Mouse (Mus musculus) myocyte (in vitro differentiated cells): ENCODE results near the gene Trrap.

ENCODE experiments used
- CEBPB ChIP-seq: IDR thresholded peaks from 2 replicates; pipeline ENCODE4 v1.6.1; 2011; ENCODE audit warnings: mild to moderate bottlenecking, moderate library complexity; ENCODE audit not compliant: poor library complexity, insufficient read depth, severe bottlenecking
- E2F4 ChIP-seq: IDR thresholded peaks from one replicate; pipeline ENCODE4 v1.6.1; 2011; ENCODE audit warnings: mild to moderate bottlenecking, control low read depth, moderate library complexity; ENCODE audit not compliant: insufficient read depth
- MAX ChIP-seq: IDR thresholded peaks from one replicate; pipeline ENCODE4 v1.6.1; 2011; ENCODE audit warnings: low read depth, mild to moderate bottlenecking, control low read depth
- MYOD1 ChIP-seq, 3 experiments: IDR thresholded peaks; one replicate each; pipeline ENCODE4 v1.6.1; 2011; ENCODE audit warnings: control low read depth in 2 of 3, low read depth in 2 of 3, mild to moderate bottlenecking in 2 of 3, moderate library complexity in 1 of 3; ENCODE audit not compliant: insufficient read length in 2 of 3, control insufficient read depth in 1 of 3
- MYOG ChIP-seq, 3 experiments: IDR thresholded peaks; one replicate each; pipeline ENCODE4 v1.6.1; 2011; ENCODE audit warnings: control low read depth in 2 of 3, low read depth in 2 of 3, mild to moderate bottlenecking in 2 of 3; ENCODE audit not compliant: insufficient read length in 2 of 3, control insufficient read depth in 1 of 3, insufficient read depth in 1 of 3
- POLR2A ChIP-seq: IDR thresholded peaks from one replicate; pipeline ENCODE4 v1.6.1; 2011; ENCODE audit warnings: low read depth, mild to moderate bottlenecking, control low read depth, moderate library complexity; ENCODE audit not compliant: insufficient read length
- POLR2AphosphoS2 ChIP-seq: IDR thresholded peaks from one replicate; pipeline ENCODE4 v1.6.1; 2011; ENCODE audit warnings: low read depth, control low read depth; ENCODE audit not compliant: insufficient read length
- REST ChIP-seq: IDR thresholded peaks from one replicate; pipeline ENCODE4 v1.6.1; 2011; ENCODE audit warnings: mild to moderate bottlenecking, control low read depth, moderate library complexity; ENCODE audit not compliant: insufficient read depth, insufficient read length
- SRF ChIP-seq: IDR thresholded peaks from one replicate; pipeline ENCODE4 v1.6.1; 2011; ENCODE audit warnings: low read depth; ENCODE audit not compliant: control insufficient read depth, insufficient read length
- TCF12 ChIP-seq: IDR thresholded peaks from one replicate; pipeline ENCODE4 v1.6.1; 2011; ENCODE audit warnings: mild to moderate bottlenecking, control low read depth; ENCODE audit not compliant: poor library complexity, insufficient read depth, severe bottlenecking
- TCF3 ChIP-seq: IDR thresholded peaks from one replicate; pipeline ENCODE4 v1.6.1; 2011; ENCODE audit warnings: low read depth, control low read depth; ENCODE audit not compliant: insufficient read length
- USF1 ChIP-seq: IDR thresholded peaks from one replicate; pipeline ENCODE4 v1.6.1; 2011; ENCODE audit warnings: low read depth, mild to moderate bottlenecking, control low read depth, moderate library complexity

GRCm38 (mm10) chr5:144725554-144725953, 42.0 kb upstream of the Trrap start:
- TF ChIP-seq MAX (no peak), TCF12 (no peak), CEBPB (no peak), POLR2A (no peak), POLR2AphosphoS2 (no peak), USF1 (no peak), MYOD1 (IDR thresholded peaks at IDR 0.05; ENCODE audit: control insufficient read depth in 1 of 3, insufficient read length in 2 of 3, low read depth in 2 of 3) (no peak), SRF (no peak), E2F4 (no peak), REST (no peak), TCF3 (no peak), MYOG (IDR thresholded peaks at IDR 0.05; ENCODE audit: control insufficient read depth in 1 of 3, insufficient read depth in 1 of 3, insufficient read length in 2 of 3, low read depth in 2 of 3) (no peak)
